Mouse (Mus musculus) hindbrain, embryonic 14.5 days (tissue): Measurements from ENCODE around the gene Ccdc91. TPM values are rescaled to one million over a fixed set of nuclear protein-coding genes. Genes with fewer than 3 reads are reported as not detected.

Experiments used
- ATAC-seq: fragments of 200-750 bp; cut with Nextera tagmentation; 2 replicates; pipeline ENCODE4 v1.8.0; 2017; ENCODE audit warnings: moderate number of reproducible peaks, mild to moderate bottlenecking, moderate TSS enrichment, moderate library complexity; ENCODE audit not compliant: low FRiP score
- DNase-seq: peaks from one replicate; pipeline ENCODE4 v3.0.0-alpha.2; 2015; ENCODE audit warnings: low spot score
- H3K27ac ChIP-seq: fragments of 300-500 bp; sonication (generic); 2 replicates; pipeline ENCODE4 v1.5.1; 2014; ENCODE audit warnings: mild to moderate bottlenecking, moderate library complexity
- H3K27me3 ChIP-seq: fragments of 300-500 bp; sonication (generic); 2 replicates; pipeline ENCODE4 v1.6.1; 2014; ENCODE audit warnings: mild to moderate bottlenecking, low read length, mixed read lengths; ENCODE audit not compliant: control insufficient read depth, insufficient read depth
- H3K36me3 ChIP-seq: fragments of 300-500 bp; sonication (generic); replicated peaks from 2 replicates; pipeline ENCODE4 v1.6.1; 2014; ENCODE audit not compliant: control insufficient read depth, insufficient read depth
- H3K4me1 ChIP-seq: fragments of 300-500 bp; sonication (generic); replicated peaks from 2 replicates; pipeline ENCODE4 v1.6.1; 2014; ENCODE audit warnings: antibody characterized with exemption, low read length, mixed read lengths; ENCODE audit not compliant: control insufficient read depth, insufficient read depth
- H3K4me2 ChIP-seq: fragments of 300-500 bp; sonication (generic); replicated peaks from 2 replicates; pipeline ENCODE4 v1.6.1; 2014; ENCODE audit warnings: mild to moderate bottlenecking, moderate library complexity
- H3K4me3 ChIP-seq: fragments of 300-500 bp; sonication (generic); replicated peaks from 2 replicates; pipeline ENCODE4 v1.5.1; 2014; ENCODE audit warnings: mild to moderate bottlenecking, low read length
- H3K9ac ChIP-seq: fragments of 300-500 bp; sonication (generic); 2 replicates; pipeline ENCODE4 v1.6.1; 2014
- H3K9me3 ChIP-seq: fragments of 300-500 bp; sonication (generic); 2 replicates; pipeline ENCODE4 v1.6.1; 2016; ENCODE audit warnings: low read length; ENCODE audit not compliant: control insufficient read depth
- WGBS: fragments of 180-500 bp; shearing (Covaris S2); extraction: QIAGEN DNeasy Blood & Tissue Kit; methylation state at CpG from one replicate; pipeline ENCODE4 v1.1.7; 2014; 5-methylcytosine and 5-hydroxymethylcytosine counted together
- polyA plus RNA-seq: library from polyadenylated mRNA; unstranded; fragments of >200 nt; fragmentation: Nextera tagmentation; extraction: Ambion mirVana; gene quantifications from 2 replicates; pipeline ENCODE4 v1.2.1, GENCODE M21; 2014

Ccdc91 gene
- polyA plus RNA-seq: 40.6 and 42.0 TPM in 2 replicates

DNA sequence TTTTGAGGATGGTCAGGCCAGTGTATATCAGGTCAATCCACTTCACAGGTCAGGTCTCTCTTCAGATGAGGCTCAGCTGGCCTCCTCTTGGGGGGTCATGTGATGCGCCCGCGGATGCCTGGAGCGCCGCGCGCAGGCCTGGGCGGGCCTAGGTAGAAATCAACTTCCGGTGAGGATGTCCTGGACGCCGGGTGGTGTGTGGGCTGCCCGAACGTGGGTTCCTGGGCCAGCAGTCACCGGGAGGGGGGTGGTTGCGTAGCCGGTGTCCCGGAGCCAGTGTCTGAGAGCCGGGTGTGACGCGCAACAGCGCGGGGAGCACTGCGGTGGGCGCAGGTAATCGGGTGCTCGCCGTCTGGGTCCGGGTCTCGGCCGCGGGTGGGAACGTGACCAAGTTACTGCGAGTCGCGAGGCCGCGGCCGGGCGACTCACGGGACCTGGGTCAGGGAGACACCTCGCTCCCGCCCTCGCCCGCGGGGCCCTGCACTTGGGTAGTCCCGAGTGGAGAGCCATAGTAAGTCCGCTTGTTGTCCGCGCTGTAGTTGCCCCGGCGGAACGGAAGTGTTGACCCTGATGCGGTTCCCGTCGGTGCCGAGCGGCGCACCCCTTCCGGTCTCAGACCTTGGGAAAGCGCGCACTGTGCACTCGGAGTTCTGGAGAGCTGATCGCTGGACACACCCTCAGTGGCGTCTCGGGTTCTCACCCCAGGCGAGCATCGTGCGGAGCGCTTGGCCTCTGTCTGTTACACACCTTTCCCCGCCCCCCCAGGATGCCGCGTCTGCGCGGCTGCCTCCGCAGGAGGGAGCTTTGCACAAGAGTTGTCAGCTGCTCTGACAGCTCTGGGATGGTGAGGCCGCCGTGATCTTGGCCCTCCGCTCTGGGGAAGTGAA is at the start of gene Ccdc91:
Gene Ccdc91, plus strand, starts transcription at position 102 of the 887 bp plus-strand sequence.
- peak within 1 kb of the TSS; percentile 93 for H3K4me2 ChIP-seq
- peak; percentile 85 for DNase-seq
- H3K9me3 ChIP-seq: no peaks in the 10 kb centered on the region
- ATAC-seq: peak; percentile 96
- H3K36me3 ChIP-seq: no peaks in the 10 kb centered on the region
- H3K9ac ChIP-seq: peak within 1 kb of the TSS; percentile 70
- H3K4me3 ChIP-seq: peak within 1 kb of the TSS; percentile 84
- peaks cover 9% of the 10 kb centered on the region; the same call in 1 of the 2 replicates for H3K4me1 ChIP-seq
- WGBS: under 1% methylated on average over 75 of the region's 78 CpGs
- peak within 1 kb of the TSS; percentile 86 for H3K27ac ChIP-seq
- no peaks in the 10 kb centered on the region for H3K27me3 ChIP-seq

- no peak overlapping the region for H3K9ac ChIP-seq
- 94% methylated on average over 11 of the region's 11 CpGs for WGBS
- no peak for ATAC-seq
These were observed 48.6 kb upstream of the Ccdc91 start for GRCm38 (mm10) chr6:147426927-147427487.

DNA sequence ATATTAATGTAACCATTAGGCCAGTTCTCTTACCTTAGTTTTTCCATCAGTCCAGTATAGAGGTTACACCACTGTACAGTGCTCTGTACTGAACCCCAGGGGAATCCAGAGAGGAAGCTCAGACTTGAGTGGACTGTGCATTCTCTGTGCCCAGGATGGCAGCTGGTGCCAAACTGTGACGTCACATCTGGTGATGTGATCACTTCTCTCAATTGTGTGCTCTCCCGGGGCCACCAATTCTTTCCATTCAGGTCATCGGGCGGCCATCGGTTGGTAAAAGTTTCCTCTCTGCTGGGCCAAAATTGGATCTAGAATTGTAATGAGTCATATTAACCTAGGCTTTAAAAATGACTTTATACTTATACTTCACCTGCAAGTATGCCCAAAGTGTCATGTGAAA is 19.9 kb upstream of the Ccdc91 start:
- Histone ChIP-seq H3K27me3 (no peaks in the 10 kb centered on the region), H3K27ac (no peak overlapping the region), H3K9me3 (0 out of 2 replicates have a peak, but pooled peaks cover 6% of the 10 kb centered on the region), H3K4me3 (no peak overlapping the region), H3K4me1 (no peaks in the 10 kb centered on the region), H3K4me2 (no peak overlapping the region), H3K36me3 (no peaks in the 10 kb centered on the region), H3K9ac (no peak overlapping the region)
- DNase-seq (no peak), ATAC-seq (no peak)
- 90% methylated on average over 5 of the region's 5 CpGs for WGBS

More at GRCm38 (mm10) chr6:147426927-147427487, 48.6 kb upstream of the Ccdc91 start:
- H3K36me3 ChIP-seq: no peaks in the 10 kb centered on the region
- no peaks in the 10 kb centered on the region for H3K27me3 ChIP-seq
- H3K4me2 ChIP-seq: no peak overlapping the region
- no peaks in the 10 kb centered on the region for H3K4me1 ChIP-seq
- no peak overlapping the region for H3K27ac ChIP-seq
- no peaks in the 10 kb centered on the region for H3K9me3 ChIP-seq
- no peak for DNase-seq
- no peak overlapping the region for H3K4me3 ChIP-seq

DNA sequence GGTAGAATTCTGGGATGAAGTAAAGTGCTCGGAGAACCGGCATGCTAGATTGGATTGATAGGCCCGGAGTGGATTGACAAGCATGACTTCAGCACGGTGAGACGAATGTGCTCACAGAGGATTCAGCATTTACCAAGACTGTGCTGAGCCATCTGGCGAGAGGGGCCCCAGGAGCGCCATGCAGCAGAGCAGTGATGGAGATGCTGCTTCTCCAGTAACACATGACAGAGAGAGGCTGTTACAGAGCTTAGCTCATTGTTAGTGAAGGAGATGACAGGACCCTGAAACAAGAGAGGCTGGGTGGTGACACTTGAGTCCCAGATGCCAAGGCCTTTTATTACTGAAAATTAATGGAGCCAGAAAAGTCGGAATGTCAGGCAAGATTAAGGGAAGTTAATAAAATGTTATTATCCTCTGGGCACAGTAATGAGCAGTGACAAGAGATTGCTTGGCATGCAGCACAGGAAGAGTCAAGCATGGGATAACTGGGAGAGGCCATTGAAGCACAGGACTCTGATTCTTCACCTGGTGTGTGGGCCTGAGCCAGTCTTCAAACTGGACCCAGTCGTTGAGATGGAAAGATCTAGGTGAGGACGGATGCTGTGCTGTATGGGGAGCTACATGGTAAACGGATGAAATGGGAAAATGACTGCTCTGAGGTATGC is 16.9 kb upstream of the Ccdc91 start:
- DNase-seq: no peak
- no peaks in the 10 kb centered on the region for H3K9me3 ChIP-seq
- no peaks in the 10 kb centered on the region for H3K4me1 ChIP-seq
- no peak overlapping the region for H3K4me3 ChIP-seq
- H3K9ac ChIP-seq: no peak overlapping the region
- H3K4me2 ChIP-seq: no peak overlapping the region
- H3K27ac ChIP-seq: no peak overlapping the region
- ATAC-seq: no peak
- no peaks in the 10 kb centered on the region for H3K36me3 ChIP-seq
- no peaks in the 10 kb centered on the region for H3K27me3 ChIP-seq
- WGBS: 83% methylated on average over 11 of the region's 11 CpGs

- H3K4me1 ChIP-seq: no peaks in the 10 kb centered on the region
- DNase-seq (no peak), ATAC-seq (no peak)
- no peak overlapping the region for H3K4me3 ChIP-seq
- no peak overlapping the region for H3K27ac ChIP-seq
- no peaks in the 10 kb centered on the region for H3K27me3 ChIP-seq
- H3K36me3 ChIP-seq: no peaks in the 10 kb centered on the region
- WGBS: 69% methylated on average over 5 of the region's 5 CpGs
- no peak overlapping the region for H3K4me2 ChIP-seq
- no peaks in the 10 kb centered on the region for H3K9me3 ChIP-seq
- H3K9ac ChIP-seq: no peak overlapping the region
These were observed 5.6 kb upstream of the Ccdc91 start for GRCm38 (mm10) chr6:147470016-147470415.

DNA sequence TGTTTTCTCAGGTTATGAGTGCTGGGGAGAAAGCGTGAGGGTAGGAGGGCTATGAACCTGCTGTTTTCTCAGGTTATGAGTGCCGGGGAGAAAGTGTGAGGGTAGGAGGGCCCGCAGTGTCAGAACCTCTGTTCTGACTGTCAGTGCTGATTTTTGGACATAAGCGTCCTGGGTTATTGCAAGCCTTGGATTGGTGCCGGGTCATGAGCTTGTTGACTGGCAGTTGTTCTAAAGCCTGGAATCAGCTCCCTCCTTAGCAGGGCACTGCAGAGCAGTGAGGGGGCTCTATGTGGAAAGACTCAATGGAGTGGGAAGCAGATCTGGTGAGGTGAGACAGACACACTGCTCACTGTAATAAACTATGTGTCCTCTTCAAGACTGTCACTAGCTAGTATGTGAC is 5.5 kb downstream of the Ccdc91 start:
- Histone ChIP-seq H3K27me3 (no peaks in the 10 kb centered on the region), H3K4me3 (no peak overlapping the region), H3K36me3 (no peaks in the 10 kb centered on the region), H3K9ac (no peak overlapping the region), H3K4me1 (peaks cover 9% of the 10 kb centered on the region; the same call in 1 of the 2 replicates), H3K4me2 (no peak overlapping the region), H3K9me3 (no peaks in the 10 kb centered on the region), H3K27ac (no peak overlapping the region)
- WGBS: 96% methylated on average over 5 of the region's 5 CpGs
- DNase-seq (no peak), ATAC-seq (no peak)

DNA sequence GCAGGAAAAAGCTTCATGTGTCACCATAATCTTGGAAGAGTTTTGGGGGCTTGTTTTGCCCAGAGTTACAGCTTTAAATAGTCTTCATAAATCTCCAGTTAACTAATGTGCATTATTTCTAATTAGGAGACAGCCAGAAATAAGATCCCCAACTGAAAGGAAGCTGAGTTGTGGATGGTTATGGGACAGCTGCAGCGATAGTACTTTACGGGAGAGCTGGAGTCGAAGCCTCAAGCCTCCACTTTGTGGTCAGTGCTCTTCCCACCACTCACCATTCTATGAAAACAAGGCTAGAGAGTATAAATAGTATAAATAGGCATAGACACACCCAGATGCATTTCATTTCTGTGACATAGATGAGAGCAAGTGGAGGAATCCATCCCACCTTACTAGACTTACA is 14.5 kb downstream of the Ccdc91 start:
- Histone ChIP-seq H3K9ac (no peak overlapping the region), H3K4me2 (no peak overlapping the region), H3K9me3 (no peaks in the 10 kb centered on the region), H3K27ac (no peak overlapping the region), H3K4me1 (no peaks in the 10 kb centered on the region), H3K4me3 (no peak overlapping the region), H3K36me3 (peaks cover 3% of the 10 kb centered on the region; the same call in 1 of the 2 replicates), H3K27me3 (no peaks in the 10 kb centered on the region)
- 94% methylated on average over 3 of the region's 3 CpGs for WGBS
- no peak for ATAC-seq
- no peak for DNase-seq

DNA sequence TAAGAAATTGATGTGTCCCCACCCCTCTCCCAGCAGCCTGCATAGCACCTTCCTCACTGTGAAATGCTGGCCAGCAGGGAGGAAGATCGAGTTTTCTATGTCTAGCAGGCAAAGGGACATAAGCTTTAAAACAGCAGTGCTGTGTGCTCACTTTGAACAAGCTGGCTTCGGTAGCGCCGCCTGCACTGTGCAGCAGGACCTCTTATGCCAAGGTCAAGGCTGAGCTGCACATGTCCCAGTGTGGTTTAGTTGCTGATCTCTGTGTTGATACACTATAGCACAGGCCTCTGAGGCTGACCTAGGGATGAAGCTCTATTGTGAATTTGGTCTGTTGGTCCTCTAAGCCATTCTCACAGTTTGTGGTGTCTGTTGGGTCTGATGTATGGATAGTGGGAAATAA is 16.9 kb downstream of the Ccdc91 start:
- Histone ChIP-seq H3K4me1 (no peaks in the 10 kb centered on the region), H3K4me2 (no peak overlapping the region), H3K36me3 (peaks cover 3% of the 10 kb centered on the region; the same call in 1 of the 2 replicates), H3K4me3 (no peak overlapping the region), H3K27me3 (no peaks in the 10 kb centered on the region), H3K27ac (no peak overlapping the region), H3K9ac (no peak overlapping the region), H3K9me3 (no peaks in the 10 kb centered on the region)
- ATAC-seq (no peak), DNase-seq (no peak)
- 90% methylated on average over 4 of the region's 4 CpGs for WGBS

GRCm38 (mm10) chr6:147501439-147501838 is 25.8 kb downstream of the Ccdc91 start:
- Histone ChIP-seq H3K36me3 (no peaks in the 10 kb centered on the region), H3K27me3 (no peaks in the 10 kb centered on the region), H3K4me1 (no peaks in the 10 kb centered on the region), H3K27ac (no peak overlapping the region), H3K9me3 (no peaks in the 10 kb centered on the region), H3K4me2 (no peak overlapping the region), H3K9ac (no peak overlapping the region), H3K4me3 (no peak overlapping the region)
- WGBS: 87% methylated on average over 3 of the region's 3 CpGs
- no peak for DNase-seq
- no peak for ATAC-seq
